Mouse (Mus musculus) lung, postnatal 0 days (tissue): ENCODE measurements around the gene Il16. TPM values are rescaled to one million over a fixed set of nuclear protein-coding genes. Genes with fewer than 3 reads are reported as not detected.
A peak's percentile ranks its signal among the peaks of the same experiment; 100 is the strongest.

Source experiments
- ATAC-seq: fragments of 200-750 bp; cut with Nextera tagmentation; 2 replicates; pipeline ENCODE4 v1.8.0; 2017; ENCODE audit warnings: moderate library complexity
- DNase-seq: peaks from one replicate; pipeline ENCODE4 v3.0.0-alpha.2; 2016; ENCODE audit warnings: low spot score
- H3K27ac ChIP-seq: fragments of 300-500 bp; sonication (generic); 2 replicates; pipeline ENCODE4 v1.5.1; 2014; ENCODE audit warnings: antibody characterized with exemption, mild to moderate bottlenecking, low read length, mixed read lengths
- H3K27me3 ChIP-seq: fragments of 300-500 bp; sonication (generic); replicated peaks from 2 replicates; pipeline ENCODE4 v1.6.1; 2014; ENCODE audit warnings: low read length, mixed read lengths; ENCODE audit not compliant: insufficient read depth
- H3K36me3 ChIP-seq: fragments of 300-500 bp; sonication (generic); 2 replicates; pipeline ENCODE4 v1.6.1; 2014; ENCODE audit warnings: low read length, mixed read lengths; ENCODE audit not compliant: insufficient read depth
- H3K4me1 ChIP-seq: fragments of 300-500 bp; sonication (generic); 2 replicates; pipeline ENCODE4 v1.6.1; 2014; ENCODE audit warnings: antibody characterized with exemption, low read depth, low read length, mixed read lengths; ENCODE audit not compliant: insufficient read depth
- H3K4me2 ChIP-seq: fragments of 300-500 bp; sonication (generic); replicated peaks from 2 replicates; pipeline ENCODE4 v1.6.1; 2014; ENCODE audit warnings: low read depth, mild to moderate bottlenecking, low read length, moderate library complexity, mixed read lengths
- H3K4me3 ChIP-seq: fragments of 300-500 bp; sonication (generic); 2 replicates; pipeline ENCODE4 v1.5.1; 2014; ENCODE audit warnings: low read depth, low read length
- H3K9ac ChIP-seq: fragments of 300-500 bp; sonication (generic); replicated peaks from 2 replicates; pipeline ENCODE4 v1.6.1; 2014; ENCODE audit warnings: low read depth, mild to moderate bottlenecking
- H3K9me3 ChIP-seq: fragments of 300-500 bp; sonication (generic); 2 replicates; pipeline ENCODE4 v1.6.1; 2016; ENCODE audit warnings: low read length, mixed read lengths
- CTCF ChIP-seq: IDR thresholded peaks from 2 replicates; pipeline ENCODE4 v1.5.1; 2016; ENCODE audit warnings: antibody characterized with exemption, mild to moderate bottlenecking
- EP300 ChIP-seq: IDR thresholded peaks from 2 replicates; pipeline ENCODE4 v1.6.1; 2016; ENCODE audit warnings: antibody characterized with exemption, mild to moderate bottlenecking, control low read depth
- WGBS: fragments of 180-500 bp; shearing (Covaris S2); extraction: QIAGEN DNeasy Blood & Tissue Kit; methylation state at CpG from one replicate; pipeline ENCODE4 v1.1.7; 2014; 5-methylcytosine and 5-hydroxymethylcytosine counted together
- polyA plus RNA-seq: library from polyadenylated mRNA; unstranded; fragments of >200 nt; fragmentation: Nextera tagmentation; extraction: Ambion mirVana; gene quantifications from 2 replicates; pipeline ENCODE4 v1.2.1, GENCODE M21; 2015

Il16 gene
- polyA plus RNA-seq, 1 experiment from 2014 or later: 8.0 TPM

DNA sequence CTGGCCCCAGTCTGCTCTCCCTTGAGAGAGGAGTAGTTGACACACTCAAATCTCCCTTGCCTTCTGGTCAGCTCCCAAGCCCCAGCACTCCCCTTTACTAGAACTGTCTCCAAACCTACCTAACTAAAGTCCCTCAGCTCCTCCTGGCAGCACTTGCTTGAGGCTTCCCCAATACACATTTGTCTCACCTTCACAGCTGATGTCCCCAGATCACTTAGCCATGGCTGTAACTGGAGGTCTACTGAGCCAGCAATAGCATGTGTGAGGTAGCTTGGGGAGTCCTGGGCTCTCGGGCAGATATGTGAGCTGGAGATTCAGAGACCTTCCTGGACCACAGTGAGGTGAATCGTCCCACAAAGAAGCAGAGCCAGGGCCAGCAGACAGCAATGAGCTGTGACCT lies 33.0 kb upstream of the Il16 start:
- H3K27me3 ChIP-seq: no peaks in the 10 kb centered on the region
- DNase-seq: no peak
- no peak overlapping the region for H3K4me2 ChIP-seq
- no peaks in the 10 kb centered on the region for H3K9me3 ChIP-seq
- H3K27ac ChIP-seq: no peak overlapping the region
- TF ChIP-seq EP300: no peak
- H3K4me1 ChIP-seq: no peaks in the 10 kb centered on the region
- ATAC-seq: no peak
- no peaks in the 10 kb centered on the region for H3K36me3 ChIP-seq
- H3K9ac ChIP-seq: no peak overlapping the region
- no peak overlapping the region for H3K4me3 ChIP-seq
- 70% methylated on average over 2 of the region's 2 CpGs for WGBS

DNA sequence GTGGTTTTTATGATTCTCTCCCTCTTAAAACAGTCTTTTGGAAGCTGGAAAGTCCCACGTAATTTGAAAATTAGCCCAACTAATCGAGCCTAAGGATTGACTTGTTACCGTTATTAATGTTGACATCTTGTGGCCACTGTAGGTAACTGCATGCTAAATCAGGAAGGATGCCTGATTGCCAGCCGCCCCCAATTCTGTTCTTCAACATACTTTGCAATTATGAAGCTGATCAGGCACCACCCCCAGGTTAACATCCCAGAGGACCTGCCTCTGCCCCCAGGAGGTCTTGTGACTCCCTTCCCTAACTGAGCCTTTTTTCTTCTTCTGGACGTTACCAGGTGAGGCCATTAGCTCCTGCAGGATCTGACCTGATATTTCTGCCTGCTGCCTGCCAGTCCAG lies 29.2 kb upstream of the Il16 start:
- Histone ChIP-seq H3K4me1 (no peaks in the 10 kb centered on the region; the same call in 1 of the 2 replicates), H3K4me3 (no peak overlapping the region), H3K4me2 (no peak overlapping the region), H3K27ac (no peak overlapping the region), H3K9me3 (no peaks in the 10 kb centered on the region), H3K27me3 (no peaks in the 10 kb centered on the region), H3K9ac (no peak overlapping the region), H3K36me3 (no peaks in the 10 kb centered on the region)
- peak; percentile 77 for TF ChIP-seq CTCF
- TF ChIP-seq EP300: no peak
- DNase-seq (peak; percentile 74), ATAC-seq (no peak)
- WGBS: 19% methylated on average over 5 of the region's 5 CpGs

DNA sequence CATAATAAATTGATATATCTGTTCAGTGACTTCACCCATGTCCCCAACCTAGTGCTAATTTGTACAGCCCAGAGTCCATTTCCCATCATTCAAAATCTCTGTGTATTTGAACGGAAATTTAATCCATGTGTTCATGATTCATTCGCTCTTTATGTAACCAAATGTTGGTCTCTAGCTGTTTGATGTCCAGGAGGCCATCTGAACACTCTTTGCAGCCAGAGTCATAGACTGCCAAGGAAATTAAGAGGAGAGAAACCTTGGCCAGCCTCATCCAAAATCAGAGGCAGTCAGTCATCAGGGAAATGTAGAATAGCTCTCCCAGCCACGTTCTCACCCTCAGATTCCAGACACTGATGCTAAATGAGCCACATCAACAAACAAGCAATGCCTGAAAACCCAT lies 18.1 kb upstream of the Il16 start:
- Histone ChIP-seq H3K9me3 (no peaks in the 10 kb centered on the region), H3K4me1 (no peaks in the 10 kb centered on the region), H3K36me3 (no peaks in the 10 kb centered on the region), H3K4me2 (no peak overlapping the region), H3K27me3 (no peaks in the 10 kb centered on the region), H3K9ac (no peak overlapping the region), H3K4me3 (no peak overlapping the region), H3K27ac (no peak overlapping the region)
- TF ChIP-seq EP300: no peak
- TF ChIP-seq CTCF: no peak
- WGBS: 56% methylated on average over 3 of the region's 3 CpGs
- DNase-seq (no peak), ATAC-seq (no peak)

DNA sequence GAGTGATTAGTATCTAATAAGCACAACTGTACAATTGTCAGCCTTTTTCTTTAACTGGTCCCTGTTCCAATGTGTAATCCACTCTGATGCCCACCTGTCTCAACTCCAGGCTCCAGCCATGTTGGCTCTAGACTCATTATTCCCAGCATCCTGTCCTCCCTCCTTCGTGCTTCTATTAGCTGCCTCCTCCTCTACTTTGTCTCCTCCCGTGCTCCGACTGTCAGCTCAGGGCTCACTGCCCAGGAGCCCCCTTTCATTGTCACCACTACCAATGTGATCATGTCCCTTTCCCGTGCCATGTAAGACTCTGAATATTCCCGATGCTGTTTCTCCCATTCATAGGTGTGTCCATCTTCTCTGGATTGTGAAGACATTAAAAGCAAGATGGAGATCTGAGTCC lies 16.8 kb upstream of the Il16 start:
- no peaks in the 10 kb centered on the region for H3K9me3 ChIP-seq
- no peak for DNase-seq
- no peak overlapping the region for H3K27ac ChIP-seq
- 76% methylated on average over 5 of the region's 5 CpGs for WGBS
- H3K4me3 ChIP-seq: no peak overlapping the region
- H3K36me3 ChIP-seq: no peaks in the 10 kb centered on the region
- H3K4me2 ChIP-seq: no peak overlapping the region
- H3K27me3 ChIP-seq: no peaks in the 10 kb centered on the region
- no peak for TF ChIP-seq CTCF
- no peak for ATAC-seq
- no peak overlapping the region for H3K9ac ChIP-seq
- no peaks in the 10 kb centered on the region for H3K4me1 ChIP-seq

DNA sequence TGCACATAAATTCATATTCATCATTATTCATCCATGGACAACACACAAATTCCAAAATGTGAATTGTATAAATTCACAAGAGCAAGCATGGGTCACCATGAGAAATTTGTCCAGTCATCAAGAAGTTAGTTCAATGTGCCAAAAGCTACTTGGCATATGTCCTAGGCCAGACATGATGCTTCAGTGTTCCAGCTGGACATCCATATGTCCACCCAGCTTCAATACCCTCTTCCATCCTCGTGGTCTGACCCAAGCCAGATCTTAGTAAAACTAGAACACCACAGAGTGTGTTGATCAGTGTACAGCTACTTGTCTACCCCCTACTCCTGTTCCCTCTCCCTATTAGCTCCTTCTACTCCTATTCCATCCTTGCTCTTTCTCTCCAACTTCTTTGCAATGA lies 5.5 kb upstream of the Il16 start:
- Histone ChIP-seq H3K27me3 (no peaks in the 10 kb centered on the region), H3K36me3 (no peaks in the 10 kb centered on the region), H3K4me1 (no peaks in the 10 kb centered on the region), H3K9ac (no peak overlapping the region), H3K27ac (no peak overlapping the region), H3K4me3 (no peak overlapping the region), H3K9me3 (no peaks in the 10 kb centered on the region), H3K4me2 (no peak overlapping the region)
- peak; percentile 79 for DNase-seq
- TF ChIP-seq EP300 (no peak), CTCF (no peak)
- peak; percentile 73 for ATAC-seq
- 35% methylated on average over 1 of the region's 1 CpGs for WGBS

DNA sequence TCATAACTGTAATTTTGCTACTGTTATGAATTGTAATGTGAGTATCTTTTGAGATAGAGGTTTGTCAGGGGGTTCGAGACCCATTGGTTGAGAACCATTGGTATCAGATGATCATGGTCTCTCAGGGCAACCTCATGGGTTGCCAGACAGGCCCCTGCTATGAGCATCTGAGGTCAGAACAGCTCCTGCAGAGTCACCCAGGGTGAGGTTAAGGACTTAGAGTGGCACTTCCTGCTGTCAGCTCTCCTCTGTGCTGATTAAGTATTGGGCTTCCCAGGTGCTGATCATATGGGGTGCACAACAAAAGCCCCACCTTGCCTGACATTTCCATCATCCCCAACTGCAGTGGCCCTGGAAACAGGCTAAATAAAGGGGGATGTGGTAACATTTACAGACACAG lies 2.9 kb upstream of the Il16 start:
- no peaks in the 10 kb centered on the region for H3K36me3 ChIP-seq
- TF ChIP-seq CTCF: no peak
- TF ChIP-seq EP300: no peak
- no peak overlapping the region for H3K4me3 ChIP-seq
- H3K9ac ChIP-seq: no peak overlapping the region
- no peak overlapping the region for H3K27ac ChIP-seq
- 85% methylated on average over 1 of the region's 1 CpGs for WGBS
- DNase-seq (no peak), ATAC-seq (no peak)
- H3K4me2 ChIP-seq: no peak overlapping the region
- no peaks in the 10 kb centered on the region for H3K9me3 ChIP-seq
- no peaks in the 10 kb centered on the region for H3K27me3 ChIP-seq
- no peaks in the 10 kb centered on the region for H3K4me1 ChIP-seq

DNA sequence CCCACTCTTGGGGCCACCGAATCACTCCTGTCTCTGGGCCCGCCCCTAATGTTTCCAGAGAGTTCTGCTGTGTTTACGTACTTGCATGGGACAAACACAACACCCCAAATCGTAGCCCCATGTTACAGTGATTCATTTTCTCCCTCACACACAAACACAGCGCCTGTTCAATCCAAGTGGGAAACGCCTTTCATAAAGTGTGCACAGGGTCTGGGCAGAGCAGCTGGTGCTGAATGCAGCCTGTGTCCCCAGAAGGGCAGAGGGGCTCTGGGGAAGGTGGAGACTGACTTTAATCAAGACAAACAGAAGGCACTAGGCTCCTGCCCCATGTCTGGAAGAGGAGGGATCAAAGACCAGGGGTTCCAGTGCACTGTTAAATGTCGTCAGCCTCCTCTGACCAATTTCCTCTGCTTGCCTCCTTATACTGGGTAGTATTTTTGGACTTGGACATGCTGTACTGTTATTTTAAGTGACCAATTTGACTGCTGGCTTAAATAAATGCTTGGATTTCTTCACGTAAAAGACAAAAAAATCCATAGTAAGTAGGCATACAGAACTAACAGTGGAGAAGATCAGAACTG lies 671 bp upstream of the Il16 start:
- no peaks in the 10 kb centered on the region for H3K4me1 ChIP-seq
- H3K27ac ChIP-seq: peak overlapping the region; percentile 89
- no peaks in the 10 kb centered on the region for H3K36me3 ChIP-seq
- H3K4me3 ChIP-seq: 0 out of 2 replicates have a peak overlapping the region, but pooled peaks have one; percentile 31
- no peaks in the 10 kb centered on the region for H3K9me3 ChIP-seq
- ATAC-seq (peak; percentile 52), DNase-seq (peak; percentile 61)
- no peaks in the 10 kb centered on the region for H3K27me3 ChIP-seq
- H3K9ac ChIP-seq: peak overlapping the region; percentile 39; the same call in 1 of the 2 replicates
- no peak for TF ChIP-seq CTCF
- 0 out of 2 replicates have a peak, but pooled peaks have one; percentile 18 for TF ChIP-seq EP300
- WGBS: 29% methylated on average over 8 of the region's 8 CpGs
- peak overlapping the region; percentile 48 for H3K4me2 ChIP-seq
